Mouse (Mus musculus) layer of hippocampus, postnatal 14 days (tissue): Measurements from ENCODE around the gene Tmprss9. TPM values are rescaled to one million over a fixed set of nuclear protein-coding genes. Genes with fewer than 3 reads are reported as not detected.

Experiments
- DNase-seq, 2 experiments: peaks; one replicate each; pipeline ENCODE4 v3.0.0; 2021 to 2022; ENCODE audit warnings: low spot score in 2 of 2, mixed read lengths in 1 of 2
- total RNA-seq, 2 experiments: library from RNA; stranded (reverse); gene quantifications; 2 replicates each; pipeline ENCODE4 v1.2.3; 2021

Tmprss9 gene
- total RNA-seq, 2 experiments from 2014 or later, result 0.38 to 0.44 TPM

GRCm38 (mm10) chr10:80880901-80881300 is 9.3 kb downstream of the Tmprss9 start:
- DNase-seq, result no peak

- DNase-seq, result peak; percentile 57 to 62
These were observed 9.7 kb downstream of the Tmprss9 start for GRCm38 (mm10) chr10:80881301-80881700.

- no peak for DNase-seq
These were observed 15.5 kb downstream of the Tmprss9 start for GRCm38 (mm10) chr10:80887181-80887580.

GRCm38 (mm10) chr10:80895100-80895499 is 23.5 kb downstream of the Tmprss9 start:
- DNase-seq, result no peak

- no peak for DNase-seq
These were observed 24.0 kb downstream of the Tmprss9 start for GRCm38 (mm10) chr10:80895697-80896096.

GRCm38 (mm10) chr10:80896581-80897485 is 25.2 kb downstream of the Tmprss9 start:
- DNase-seq, result no peak

GRCm38 (mm10) chr10:80897861-80898510 is 26.3 kb downstream of the Tmprss9 start:
- peak; percentile 47 to 56 for DNase-seq

- no peak for DNase-seq
These were observed 27.4 kb downstream of the Tmprss9 start for GRCm38 (mm10) chr10:80899074-80899473.

- no peak for DNase-seq
These were observed 28.1 kb downstream of the Tmprss9 start for GRCm38 (mm10) chr10:80899591-80900317.

GRCm38 (mm10) chr10:80900318-80901247 is 28.9 kb downstream of the Tmprss9 start, which contains the start of gene Timm13:
Gene Timm13 (minus strand): TSS chr10:80900969.
- peak; percentile 96 to 99 for DNase-seq

- DNase-seq, result no peak
These were observed 30.0 kb downstream of the Tmprss9 start for GRCm38 (mm10) chr10:80901409-80902272.

GRCm38 (mm10) chr10:80902273-80902940 is 30.8 kb downstream of the Tmprss9 start:
- DNase-seq, result no peak

GRCm38 (mm10) chr10:80903282-80903681 is 31.6 kb downstream of the Tmprss9 start:
- no peak for DNase-seq

- DNase-seq, result no peak
These were observed 32.5 kb downstream of the Tmprss9 start for GRCm38 (mm10) chr10:80904004-80904693.

GRCm38 (mm10) chr10:80904709-80905108 is 33.1 kb downstream of the Tmprss9 start:
- DNase-seq, result no peak

GRCm38 (mm10) chr10:80909375-80910162 is 37.9 kb downstream of the Tmprss9 start:
- no peak for DNase-seq

- DNase-seq, result no peak
These were observed 39.7 kb downstream of the Tmprss9 start for GRCm38 (mm10) chr10:80911354-80911753.
